Mouse (Mus musculus): ENCODE results near the gene Mov10l1.

DNA sequence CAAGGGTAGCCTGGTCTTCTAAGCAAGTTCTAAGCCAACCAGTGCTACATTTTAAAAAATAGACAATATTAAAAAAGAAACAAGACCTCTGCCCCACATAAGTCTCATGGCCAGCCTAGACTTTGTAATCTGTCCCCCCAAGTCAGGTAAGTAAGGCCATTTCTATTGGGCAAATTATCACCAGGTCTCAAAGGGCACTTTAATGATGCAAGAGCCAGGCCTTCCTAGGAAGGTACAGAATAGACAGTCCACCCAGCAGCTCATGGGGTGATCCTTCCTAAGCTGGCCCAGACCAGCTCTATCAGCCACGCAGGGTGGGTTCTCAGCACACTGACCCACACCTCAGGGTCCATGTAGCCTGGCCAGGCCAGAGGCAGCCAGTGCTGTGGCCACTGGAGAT is 101.2 kb downstream of the Mov10l1 start:
- no peak for TF ChIP-seq POLR2A (IDR thresholded peaks at IDR 0.05; ENCODE audit: extremely low read depth, insufficient read depth, low read length)
- no peak for TF ChIP-seq CTCF (IDR thresholded peaks at IDR 0.05; ENCODE audit: extremely low read depth, insufficient read depth, low read length)
